Mouse (Mus musculus) gastrocnemius, adult 2 months (tissue): Measurements from ENCODE around the gene Cyp4f18. TPM values are rescaled to one million over a fixed set of nuclear protein-coding genes. Genes with fewer than 3 reads are reported as not detected.
"Not testable (repeated sequence)": the region's sequence is repeated elsewhere in the genome, so short reads cannot be mapped to it uniquely, and the experiment has no call there.

Source experiments
- DNase-seq: peaks from one replicate; pipeline ENCODE4 v3.0.0; 2022
- H3K27ac ChIP-seq: fragments of 200-600 bp; 2 replicates; pipeline ENCODE4 v1.8.1; 2022; ENCODE audit warnings: mild to moderate bottlenecking
- H3K4me3 ChIP-seq: fragments of 200-600 bp; 2 replicates; pipeline ENCODE4 v1.8.1; 2022; ENCODE audit warnings: mild to moderate bottlenecking, moderate library complexity
- CTCF ChIP-seq: fragments of 200-600 bp; IDR thresholded peaks from 2 replicates; pipeline ENCODE4 v1.8.1; 2022; ENCODE audit warnings: antibody characterized with exemption, mild to moderate bottlenecking, moderate library complexity
- intact Hi-C: fragments of 180-260 bp; cut with DNase I; formaldehyde crosslinking; loops from one replicate; pipeline ENCODE4 v1.15.1; 2025
- total RNA-seq, 2 experiments: library from RNA; stranded (reverse); gene quantifications; 2 replicates each; pipeline ENCODE4 v1.2.3; 2021

Gene Cyp4f18
- total RNA-seq, 2 experiments from 2014 or later = 0.31 to 0.47 TPM

GRCm38 (mm10) chr8:71967261-71967660, 42.2 kb downstream of the Cyp4f18 start:
- no peak overlapping the region for H3K27ac ChIP-seq

GRCm38 (mm10) chr8:71966411-71966810, 43.0 kb downstream of the Cyp4f18 start:
- TF ChIP-seq CTCF = peak; percentile 7; the same call in 1 of the 2 replicates

More at GRCm38 (mm10) chr8:71967261-71967660, 42.2 kb downstream of the Cyp4f18 start:
- DNase-seq = no peak
- H3K4me3 ChIP-seq = no peak overlapping the region
- TF ChIP-seq CTCF = no peak
- intact Hi-C loops = no loop called here

GRCm38 (mm10) chr8:71965166-71965565, 44.3 kb downstream of the Cyp4f18 start:
- no peak for TF ChIP-seq CTCF
- DNase-seq = no peak
- no peak overlapping the region for H3K27ac ChIP-seq
- intact Hi-C loops = no loop called here
- H3K4me3 ChIP-seq = no peak overlapping the region

More at GRCm38 (mm10) chr8:71966411-71966810, 43.0 kb downstream of the Cyp4f18 start:
- intact Hi-C loops = no loop called here
- no peak for DNase-seq
- no peak overlapping the region for H3K4me3 ChIP-seq
- H3K27ac ChIP-seq = no peak overlapping the region

- DNase-seq = no peak
- no peak for TF ChIP-seq CTCF
- H3K27ac ChIP-seq = no peak overlapping the region
- no peak overlapping the region for H3K4me3 ChIP-seq
- intact Hi-C loops = loop anchor here (5.0 kb wide), 1 partner anchor 42 kb away; no protein-coding TSS in a partner anchor
These were observed 45.4 kb downstream of the Cyp4f18 start for GRCm38 (mm10) chr8:71964051-71964450.

- H3K27ac ChIP-seq = no peak overlapping the region
- no peak for DNase-seq
- no peak overlapping the region for H3K4me3 ChIP-seq
- TF ChIP-seq CTCF = no peak
- intact Hi-C loops = loop anchor here (5.0 kb wide), 1 partner anchor 39 kb away; no protein-coding TSS in a partner anchor
These were observed 47.6 kb downstream of the Cyp4f18 start for GRCm38 (mm10) chr8:71961796-71962195.

- TF ChIP-seq CTCF = no peak
- no peak for DNase-seq
- H3K4me3 ChIP-seq = no peak overlapping the region
- intact Hi-C loops = loop anchor here (5.0 kb wide), 1 partner anchor 38 kb away; no protein-coding TSS in a partner anchor
- H3K27ac ChIP-seq = no peak overlapping the region
These were observed 48.9 kb downstream of the Cyp4f18 start for GRCm38 (mm10) chr8:71960483-71960882.

GRCm38 (mm10) chr8:71954666-71955065, 54.8 kb downstream of the Cyp4f18 start:
- no peak for TF ChIP-seq CTCF
- intact Hi-C loops = loop anchor here (5.0 kb wide), 1 partner anchor 47 kb away; the partner anchor contains the start of genes Zfp617 and Zfp882
- Histone ChIP-seq H3K4me3 (no peak overlapping the region), H3K27ac (no peak overlapping the region)
- DNase-seq = no peak

GRCm38 (mm10) chr8:71952961-71953700, 56.3 kb downstream of the Cyp4f18 start:
- not testable (repeated sequence) for DNase-seq, H3K4me3 ChIP-seq, H3K27ac ChIP-seq
- intact Hi-C loops = loop anchor here (5.0 kb wide), 1 partner anchor 46 kb away; the partner anchor contains the start of genes Zfp617 and Zfp882

- TF ChIP-seq CTCF = no peak
- intact Hi-C loops = loop anchor here (5.0 kb wide), 1 partner anchor 45 kb away; the partner anchor contains the start of genes Zfp617 and Zfp882
- H3K4me3 ChIP-seq = no peak overlapping the region
- H3K27ac ChIP-seq = no peak overlapping the region
- no peak for DNase-seq
These were observed 56.9 kb downstream of the Cyp4f18 start for GRCm38 (mm10) chr8:71952489-71952888.

- intact Hi-C loops = loop anchor here (2.0 to 5.0 kb wide), 2 partner anchors 29 to 44 kb away; partner anchors contain the start of genes Zfp617 and Zfp882
- H3K27ac ChIP-seq = peak overlapping the region; percentile 85
- no peak for TF ChIP-seq CTCF
- H3K4me3 ChIP-seq = peak overlapping the region; percentile 83
- no peak for DNase-seq
These were observed 57.8 kb downstream of the Cyp4f18 start for GRCm38 (mm10) chr8:71951436-71952161.

- peak within 1 kb of the TSS; percentile 83 for H3K4me3 ChIP-seq
- intact Hi-C loops = loop anchor here (2.0 to 5.0 kb wide), 2 partner anchors 28 to 43 kb away; partner anchors contain the start of genes Zfp617 and Zfp882
- no peak for TF ChIP-seq CTCF
- peak; percentile 98 for DNase-seq
- H3K27ac ChIP-seq = peak within 1 kb of the TSS; percentile 85
These were observed 58.8 kb downstream of the Cyp4f18 start, which contains the start of gene Zfp961 for GRCm38 (mm10) chr8:71950482-71951221. Gene Zfp961 (plus strand): TSS chr8:71951038.

- TF ChIP-seq CTCF = no peak
- intact Hi-C loops = no loop called here
- no peak for DNase-seq
- H3K4me3 ChIP-seq = no peak overlapping the region
- H3K27ac ChIP-seq = no peak overlapping the region
These were observed 60.8 kb downstream of the Cyp4f18 start for GRCm38 (mm10) chr8:71948624-71949023.
